Mouse (Mus musculus) limb, embryonic 14.5 days (tissue): ENCODE results near the gene Cnfn. TPM values are rescaled to one million over a fixed set of nuclear protein-coding genes. Genes with fewer than 3 reads are reported as not detected.

ENCODE experiments used
- ATAC-seq: fragments of 200-750 bp; cut with Nextera tagmentation; 2 replicates; pipeline ENCODE4 v1.8.0; 2017; ENCODE audit warnings: low read depth, moderate number of reproducible peaks, moderate TSS enrichment; ENCODE audit not compliant: low FRiP score
- DNase-seq: peaks from one replicate; pipeline ENCODE4 v3.0.0-alpha.2; 2015; ENCODE audit warnings: low spot score
- H3K27ac ChIP-seq: fragments of 300-500 bp; sonication (generic); replicated peaks from 2 replicates; pipeline ENCODE4 v1.5.1; 2014; ENCODE audit warnings: low read depth, mild to moderate bottlenecking, low read length, moderate library complexity, mixed read lengths
- H3K27me3 ChIP-seq: fragments of 300-500 bp; sonication (generic); 2 replicates; pipeline ENCODE4 v1.6.1; 2014; ENCODE audit warnings: low read length, mixed read lengths; ENCODE audit not compliant: control insufficient read depth, insufficient read depth
- H3K36me3 ChIP-seq: fragments of 300-500 bp; sonication (generic); 2 replicates; pipeline ENCODE4 v1.6.1; 2014; ENCODE audit warnings: mild to moderate bottlenecking, low read length, moderate library complexity, mixed read lengths; ENCODE audit not compliant: control insufficient read depth, insufficient read depth
- H3K4me1 ChIP-seq: fragments of 300-500 bp; sonication (generic); 2 replicates; pipeline ENCODE4 v1.6.1; 2014; ENCODE audit warnings: antibody characterized with exemption, low read length, mixed read lengths; ENCODE audit not compliant: control insufficient read depth, insufficient read depth
- H3K4me2 ChIP-seq: fragments of 300-500 bp; sonication (generic); replicated peaks from 2 replicates; pipeline ENCODE4 v1.6.1; 2014; ENCODE audit warnings: low read depth, mild to moderate bottlenecking, low read length, moderate library complexity; ENCODE audit not compliant: severe bottlenecking
- H3K4me3 ChIP-seq: fragments of 300-500 bp; sonication (generic); replicated peaks from 2 replicates; pipeline ENCODE4 v1.5.1; 2014; ENCODE audit warnings: low read length
- H3K9ac ChIP-seq: fragments of 300-500 bp; sonication (generic); 2 replicates; pipeline ENCODE4 v1.6.1; 2014; ENCODE audit warnings: mild to moderate bottlenecking, low read depth, low read length, moderate library complexity; ENCODE audit not compliant: severe bottlenecking
- H3K9me3 ChIP-seq: fragments of 300-500 bp; sonication (generic); 2 replicates; pipeline ENCODE4 v1.6.1; 2016; ENCODE audit warnings: low read length; ENCODE audit not compliant: control insufficient read depth
- POLR2A ChIP-seq: fragments of 200-500 bp; IDR thresholded peaks from 2 replicates; pipeline ENCODE4 v1.8.0; 2012; ENCODE audit warnings: inconsistent platforms, mild to moderate bottlenecking, moderate library complexity, borderline replicate concordance; ENCODE audit not compliant: insufficient read depth, insufficient read length; ENCODE audit errors: extremely low read depth
- WGBS: fragments of 180-500 bp; shearing (Covaris S2); extraction: QIAGEN DNeasy Blood & Tissue Kit; methylation state at CpG from one replicate; pipeline ENCODE4 v1.1.7; 2014; 5-methylcytosine and 5-hydroxymethylcytosine counted together
- polyA plus RNA-seq, 2 experiments: library from polyadenylated mRNA; depleted of rRNA in 1 of 2; stranded (reverse) in 1 of 2; unstranded in 1 of 2; fragments of >200 nt; fragmentation: Nextera tagmentation in 1 of 2; extraction: Ambion mirVana in 1 of 2; gene quantifications; 2 replicates each; pipeline versions ENCODE4 v1.2.1 to v1.2.3; 2012 to 2014

Gene Cnfn
- polyA plus RNA-seq, 2 experiments, result 4.5 to 31.8 TPM

DNA sequence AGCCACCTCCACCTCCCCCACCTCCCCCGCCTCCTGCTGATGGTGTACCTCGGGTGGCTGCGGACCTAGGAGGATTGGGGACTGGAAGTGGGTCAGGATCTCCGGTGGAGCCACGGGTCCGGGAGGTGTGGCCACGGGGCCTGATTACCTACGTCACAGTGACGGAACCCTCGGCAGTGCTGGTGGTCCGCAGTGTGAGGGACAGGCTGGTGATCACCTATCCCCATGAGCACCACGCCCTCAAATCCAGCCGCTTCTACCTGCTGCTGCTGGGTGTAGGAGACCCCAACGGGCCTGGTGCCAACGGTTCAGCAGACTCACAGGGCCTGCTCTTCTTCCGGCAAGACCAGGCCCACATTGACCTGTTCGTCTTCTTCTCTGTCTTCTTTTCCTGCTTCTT is 5.9 kb downstream of the Cnfn start:
- Histone ChIP-seq H3K4me2 (no peak overlapping the region), H3K9me3 (no peaks in the 10 kb centered on the region), H3K27ac (no peak overlapping the region), H3K4me3 (no peak overlapping the region), H3K4me1 (peaks cover 3% of the 10 kb centered on the region; the same call in 1 of the 2 replicates), H3K9ac (no peak overlapping the region), H3K27me3 (peaks cover 20% of the 10 kb centered on the region), H3K36me3 (peaks cover 60% of the 10 kb centered on the region)
- ATAC-seq, result no peak
- DNase-seq, result no peak
- no peak for TF ChIP-seq POLR2A
- WGBS, result 96% methylated on average over 17 of the region's 17 CpGs

DNA sequence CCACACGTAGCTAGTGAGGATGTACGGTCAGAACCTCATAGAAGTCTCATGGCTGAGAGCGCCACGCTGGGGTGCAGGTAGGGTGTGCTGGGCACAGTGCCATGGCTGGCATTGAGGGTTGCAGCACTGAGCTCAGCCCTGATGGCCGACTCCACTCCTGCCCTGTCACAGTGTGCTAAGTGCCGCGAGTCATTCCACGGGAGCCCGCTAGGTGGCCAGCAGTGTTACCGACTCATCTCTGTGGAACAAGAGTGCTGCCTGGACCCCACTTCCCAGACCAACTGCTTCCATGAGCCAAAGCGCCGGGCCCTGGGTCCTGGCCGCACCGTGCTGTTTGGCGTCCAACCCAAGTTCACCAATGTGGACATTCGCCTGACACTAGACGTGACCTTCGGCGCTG is 6.4 kb downstream of the Cnfn start:
- no peak overlapping the region for H3K9ac ChIP-seq
- peaks cover 3% of the 10 kb centered on the region; the same call in 1 of the 2 replicates for H3K4me1 ChIP-seq
- no peak overlapping the region for H3K4me3 ChIP-seq
- 85% methylated on average over 19 of the region's 19 CpGs for WGBS
- no peaks in the 10 kb centered on the region for H3K9me3 ChIP-seq
- peaks cover 65% of the 10 kb centered on the region for H3K36me3 ChIP-seq
- H3K27me3 ChIP-seq, result peaks cover 15% of the 10 kb centered on the region
- TF ChIP-seq POLR2A, result no peak
- no peak overlapping the region for H3K4me2 ChIP-seq
- H3K27ac ChIP-seq, result no peak overlapping the region
- DNase-seq, result no peak
- no peak for ATAC-seq

DNA sequence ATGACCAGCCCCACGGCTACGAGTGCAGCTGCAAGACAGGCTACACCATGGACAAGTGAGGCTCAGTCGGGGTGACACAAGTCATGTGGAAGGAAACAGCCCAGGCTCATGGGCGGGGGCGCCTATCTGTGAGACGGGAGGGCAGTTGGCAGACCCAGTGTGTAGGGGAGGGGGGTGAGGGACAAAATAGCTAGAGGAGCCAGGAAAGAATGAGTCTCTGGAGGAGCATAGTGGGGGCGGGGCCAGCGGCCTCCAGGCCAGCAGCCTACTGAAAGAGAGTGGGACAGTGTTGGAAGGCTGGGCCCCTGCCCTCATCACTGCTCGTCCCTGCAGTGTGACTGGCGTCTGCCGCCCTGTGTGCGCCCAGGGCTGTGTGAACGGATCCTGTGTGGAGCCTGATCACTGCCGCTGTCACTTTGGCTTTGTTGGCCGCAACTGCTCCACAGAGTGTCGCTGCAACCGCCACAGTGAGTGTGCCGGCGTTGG is 10.8 kb downstream of the Cnfn start:
- peaks cover 89% of the 10 kb centered on the region for H3K36me3 ChIP-seq
- DNase-seq, result no peak
- TF ChIP-seq POLR2A, result no peak

DNA sequence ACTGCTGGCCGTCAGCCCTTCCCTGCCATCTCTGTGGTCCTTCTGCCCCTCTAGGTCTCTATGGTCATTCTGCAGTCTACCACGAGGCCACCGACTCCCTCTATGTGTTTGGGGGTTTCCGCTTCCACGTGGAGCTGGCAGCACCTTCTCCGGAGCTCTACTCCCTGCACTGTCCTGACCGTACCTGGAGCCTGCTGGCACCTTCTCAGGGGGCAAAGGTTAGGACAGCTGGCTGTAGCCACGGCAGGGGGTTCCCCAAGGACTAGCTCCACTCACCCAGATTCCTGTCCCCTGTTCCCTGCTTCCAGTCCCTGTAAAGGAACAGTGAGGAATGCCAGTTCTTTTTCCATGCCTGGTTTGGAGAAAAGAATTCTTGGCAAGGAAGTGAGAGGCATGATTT is 20.7 kb downstream of the Cnfn start:
- Histone ChIP-seq H3K27me3 (no peaks in the 10 kb centered on the region), H3K9ac (no peak overlapping the region), H3K27ac (no peak overlapping the region), H3K4me3 (no peak overlapping the region), H3K9me3 (no peaks in the 10 kb centered on the region), H3K4me2 (no peak overlapping the region), H3K4me1 (no peaks in the 10 kb centered on the region), H3K36me3 (peaks cover 91% of the 10 kb centered on the region)
- TF ChIP-seq POLR2A, result no peak
- WGBS, result 92% methylated on average over 8 of the region's 8 CpGs
- DNase-seq (no peak), ATAC-seq (no peak)

More for the DNA sequence above, 10.8 kb downstream of the Cnfn start:
- no peak overlapping the region for H3K27ac ChIP-seq
- no peaks in the 10 kb centered on the region for H3K4me1 ChIP-seq
- no peak for ATAC-seq
- no peaks in the 10 kb centered on the region for H3K27me3 ChIP-seq
- no peak overlapping the region for H3K9ac ChIP-seq
- WGBS, result 87% methylated on average over 17 of the region's 19 CpGs
- H3K4me3 ChIP-seq, result no peak overlapping the region
- no peaks in the 10 kb centered on the region for H3K9me3 ChIP-seq
- H3K4me2 ChIP-seq, result no peak overlapping the region

DNA sequence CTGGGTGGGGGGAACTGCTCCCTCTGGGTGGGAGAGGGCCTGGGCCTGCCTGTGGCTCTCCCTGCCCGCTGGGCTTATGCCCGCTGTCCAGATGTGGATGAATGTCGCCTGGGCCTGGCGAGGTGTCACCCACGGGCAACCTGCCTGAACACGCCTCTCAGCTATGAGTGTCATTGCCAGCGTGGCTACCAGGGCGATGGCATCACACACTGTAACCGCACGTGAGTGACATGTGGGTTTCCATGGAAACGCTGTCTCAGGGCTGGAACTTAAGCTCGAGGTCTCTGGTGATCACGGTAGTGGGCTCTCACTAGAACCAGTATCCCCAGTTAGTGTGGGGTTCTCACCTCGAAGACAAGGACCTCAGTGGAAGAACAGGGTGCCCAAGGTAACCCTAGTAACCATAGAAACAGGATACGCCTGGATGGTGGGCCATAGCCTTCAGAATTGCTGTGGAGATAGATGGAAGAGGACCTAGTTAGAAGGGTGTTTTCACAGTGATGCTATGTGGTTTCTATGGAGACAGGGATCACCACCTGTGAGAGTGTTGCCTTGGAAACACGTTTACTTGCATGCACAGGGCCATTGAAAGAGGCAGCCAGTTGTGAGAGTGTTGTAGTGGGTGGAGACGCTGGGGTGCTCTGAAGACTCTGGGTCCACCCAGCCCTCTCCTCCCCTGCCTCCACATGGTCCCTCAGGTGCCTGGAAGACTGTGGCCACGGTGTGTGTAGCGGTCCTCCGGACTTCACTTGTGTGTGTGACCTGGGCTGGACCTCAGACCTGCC is 28.3 kb downstream of the Cnfn start:
- no peak for TF ChIP-seq POLR2A

More for the DNA sequence above, 28.3 kb downstream of the Cnfn start:
- Histone ChIP-seq H3K27ac (no peak overlapping the region), H3K36me3 (peaks cover 82% of the 10 kb centered on the region), H3K4me2 (no peak overlapping the region), H3K27me3 (no peaks in the 10 kb centered on the region), H3K9me3 (no peaks in the 10 kb centered on the region), H3K9ac (no peak overlapping the region), H3K4me3 (no peak overlapping the region), H3K4me1 (no peaks in the 10 kb centered on the region)
- ATAC-seq, result no peak
- DNase-seq, result no peak
- 80% methylated on average over 19 of the region's 20 CpGs for WGBS
